Mouse (Mus musculus): ENCODE results near the gene Cav2. TPM values are rescaled to one million over a fixed set of nuclear protein-coding genes. Genes with fewer than 3 reads are reported as not detected.

Gene Cav2
- polyA plus RNA-seq (2011; ENCODE audit: insufficient read depth, insufficient read length, low read depth, missing spikeins), result 4.7 and 6.4 TPM in 2 replicates

GRCm38 (mm10) chr6:17280939-17281756 is at the start of gene Cav2:
TSS of gene Cav2 (plus strand) at chr6:17281185.
- Histone ChIP-seq H3K36me3 (ENCODE audit: control insufficient read depth, insufficient read depth, low read length, poor library complexity, severe bottlenecking) (no peaks in the 10 kb centered on the region), H3K9me3 (replicated peaks; ENCODE audit: control insufficient read depth, insufficient read depth, low read length, poor library complexity, severe bottlenecking) (no peaks in the 10 kb centered on the region), H3K27me3 (ENCODE audit: control insufficient read depth, insufficient read depth, low read length, poor library complexity, severe bottlenecking) (0 out of 2 replicates have a peak, but pooled peaks cover 3% of the 10 kb centered on the region), H3K4me3 (ENCODE audit: low read depth, low read length) (peak within 1 kb of the TSS; percentile 50), H3K4me1 (ENCODE audit: control insufficient read depth, insufficient read depth, low read length) (no peaks in the 10 kb centered on the region), H3K27ac (ENCODE audit: insufficient read depth, low read length) (no peak within 1 kb of the TSS), H3K9ac (ENCODE audit: low read depth, poor library complexity, severe bottlenecking) (no peak within 1 kb of the TSS)
- TF ChIP-seq POLR2A (IDR thresholded peaks at IDR 0.05; ENCODE audit: insufficient read depth, low read length) (no peak), EP300 (IDR thresholded peaks at IDR 0.05; ENCODE audit: insufficient read depth, low read depth, low read length) (peak; percentile 33; the same call in 1 of the 2 replicates)

DNA sequence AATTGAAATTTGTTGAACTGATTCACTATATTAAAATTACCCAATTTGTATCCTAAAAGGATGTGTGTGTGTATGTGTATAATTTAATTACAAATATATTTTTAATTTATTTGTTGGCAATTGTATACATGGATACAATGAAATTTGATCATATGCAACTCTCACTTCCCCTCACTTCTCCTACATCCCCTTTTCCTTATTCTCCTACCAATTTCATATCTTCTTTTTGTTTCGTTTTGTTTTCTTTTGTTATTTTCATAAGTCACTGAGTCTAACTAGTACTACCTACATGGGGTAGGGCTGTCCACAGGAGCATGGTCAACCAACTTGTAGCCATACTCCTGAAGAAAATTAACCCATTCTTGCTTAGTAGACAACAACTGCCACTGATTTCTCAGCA is 41.3 kb upstream of the Cav2 start:
- no peaks in the 10 kb centered on the region for H3K4me1 ChIP-seq (ENCODE audit: control insufficient read depth, insufficient read depth, low read length)
- H3K27ac ChIP-seq (ENCODE audit: insufficient read depth, low read length), result no peak overlapping the region
- H3K36me3 ChIP-seq (ENCODE audit: control insufficient read depth, insufficient read depth, low read length, poor library complexity, severe bottlenecking), result no peaks in the 10 kb centered on the region
- no peaks in the 10 kb centered on the region for H3K9me3 ChIP-seq (replicated peaks; ENCODE audit: control insufficient read depth, insufficient read depth, low read length, poor library complexity, severe bottlenecking)
- no peaks in the 10 kb centered on the region for H3K27me3 ChIP-seq (ENCODE audit: control insufficient read depth, insufficient read depth, low read length, poor library complexity, severe bottlenecking)
- H3K4me3 ChIP-seq (ENCODE audit: low read depth, low read length), result no peak overlapping the region
- no peak overlapping the region for H3K9ac ChIP-seq (ENCODE audit: low read depth, poor library complexity, severe bottlenecking)
- TF ChIP-seq EP300 (IDR thresholded peaks at IDR 0.05; ENCODE audit: insufficient read depth, low read depth, low read length) (no peak), POLR2A (IDR thresholded peaks at IDR 0.05; ENCODE audit: insufficient read depth, low read length) (no peak), CTCF (IDR thresholded peaks at IDR 0.05; ENCODE audit: low read depth, low read length) (no peak)

GRCm38 (mm10) chr6:17241013-17241412 is 40.0 kb upstream of the Cav2 start:
- Histone ChIP-seq H3K4me3 (ENCODE audit: low read depth, low read length) (no peak overlapping the region), H3K27me3 (ENCODE audit: control insufficient read depth, insufficient read depth, low read length, poor library complexity, severe bottlenecking) (no peaks in the 10 kb centered on the region), H3K9ac (ENCODE audit: low read depth, poor library complexity, severe bottlenecking) (no peak overlapping the region), H3K4me1 (ENCODE audit: control insufficient read depth, insufficient read depth, low read length) (no peaks in the 10 kb centered on the region), H3K36me3 (ENCODE audit: control insufficient read depth, insufficient read depth, low read length, poor library complexity, severe bottlenecking) (no peaks in the 10 kb centered on the region), H3K27ac (ENCODE audit: insufficient read depth, low read length) (no peak overlapping the region), H3K9me3 (replicated peaks; ENCODE audit: control insufficient read depth, insufficient read depth, low read length, poor library complexity, severe bottlenecking) (no peaks in the 10 kb centered on the region)
- TF ChIP-seq POLR2A (IDR thresholded peaks at IDR 0.05; ENCODE audit: insufficient read depth, low read length) (no peak), EP300 (IDR thresholded peaks at IDR 0.05; ENCODE audit: insufficient read depth, low read depth, low read length) (no peak), CTCF (IDR thresholded peaks at IDR 0.05; ENCODE audit: low read depth, low read length) (no peak)

DNA sequence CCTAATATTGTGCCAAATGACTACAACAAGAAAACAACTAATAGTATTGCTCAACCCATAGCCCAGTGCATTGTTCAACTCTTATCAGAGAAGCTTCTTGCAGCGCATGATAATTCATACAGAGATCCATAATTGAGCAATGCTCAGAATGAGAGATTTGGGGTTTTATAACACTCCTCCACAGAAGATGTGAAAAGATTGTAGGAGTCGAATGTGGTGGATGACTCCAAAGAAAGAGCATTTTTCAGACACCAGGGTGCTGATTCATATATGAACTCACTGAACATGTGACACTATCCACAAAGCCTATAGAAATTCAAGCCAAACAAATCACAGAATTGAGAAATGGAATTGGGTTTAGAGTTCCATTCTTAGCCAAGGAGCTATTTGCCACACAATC is 34.0 kb upstream of the Cav2 start:
- Histone ChIP-seq H3K36me3 (ENCODE audit: control insufficient read depth, insufficient read depth, low read length, poor library complexity, severe bottlenecking) (no peaks in the 10 kb centered on the region), H3K4me3 (ENCODE audit: low read depth, low read length) (no peak overlapping the region), H3K4me1 (ENCODE audit: control insufficient read depth, insufficient read depth, low read length) (no peaks in the 10 kb centered on the region), H3K27me3 (ENCODE audit: control insufficient read depth, insufficient read depth, low read length, poor library complexity, severe bottlenecking) (no peaks in the 10 kb centered on the region), H3K9ac (ENCODE audit: low read depth, poor library complexity, severe bottlenecking) (no peak overlapping the region), H3K27ac (ENCODE audit: insufficient read depth, low read length) (no peak overlapping the region), H3K9me3 (replicated peaks; ENCODE audit: control insufficient read depth, insufficient read depth, low read length, poor library complexity, severe bottlenecking) (no peaks in the 10 kb centered on the region)
- TF ChIP-seq EP300 (IDR thresholded peaks at IDR 0.05; ENCODE audit: insufficient read depth, low read depth, low read length) (no peak), CTCF (IDR thresholded peaks at IDR 0.05; ENCODE audit: low read depth, low read length) (no peak), POLR2A (IDR thresholded peaks at IDR 0.05; ENCODE audit: insufficient read depth, low read length) (no peak)

DNA sequence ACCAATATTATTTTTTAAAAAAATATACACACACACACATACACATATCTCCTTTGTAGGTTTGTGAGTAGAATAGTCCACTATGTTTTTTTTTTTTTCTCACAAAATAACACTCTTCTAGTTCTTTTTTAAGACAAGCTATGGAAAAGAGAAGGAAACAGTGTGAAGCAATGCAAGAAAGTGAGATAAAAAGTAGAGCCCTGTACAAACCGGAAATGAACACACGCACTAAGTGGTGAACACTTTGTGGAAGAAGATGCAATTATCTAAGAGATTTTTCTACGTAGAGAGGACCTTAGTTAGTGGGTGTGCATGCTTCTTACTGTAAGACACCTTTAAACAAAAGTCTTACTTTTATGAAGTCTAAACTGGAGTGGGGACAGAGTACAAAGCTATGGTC is 33.3 kb upstream of the Cav2 start:
- H3K9ac ChIP-seq (ENCODE audit: low read depth, poor library complexity, severe bottlenecking), result no peak overlapping the region
- no peaks in the 10 kb centered on the region for H3K27me3 ChIP-seq (ENCODE audit: control insufficient read depth, insufficient read depth, low read length, poor library complexity, severe bottlenecking)
- no peak overlapping the region for H3K4me3 ChIP-seq (ENCODE audit: low read depth, low read length)
- TF ChIP-seq EP300 (IDR thresholded peaks at IDR 0.05; ENCODE audit: insufficient read depth, low read depth, low read length), result no peak
- TF ChIP-seq POLR2A (IDR thresholded peaks at IDR 0.05; ENCODE audit: insufficient read depth, low read length), result no peak
- no peak for TF ChIP-seq CTCF (IDR thresholded peaks at IDR 0.05; ENCODE audit: low read depth, low read length)
- H3K4me1 ChIP-seq (ENCODE audit: control insufficient read depth, insufficient read depth, low read length), result no peaks in the 10 kb centered on the region
- H3K27ac ChIP-seq (ENCODE audit: insufficient read depth, low read length), result no peak overlapping the region
- no peaks in the 10 kb centered on the region for H3K9me3 ChIP-seq (replicated peaks; ENCODE audit: control insufficient read depth, insufficient read depth, low read length, poor library complexity, severe bottlenecking)
- H3K36me3 ChIP-seq (ENCODE audit: control insufficient read depth, insufficient read depth, low read length, poor library complexity, severe bottlenecking), result no peaks in the 10 kb centered on the region

DNA sequence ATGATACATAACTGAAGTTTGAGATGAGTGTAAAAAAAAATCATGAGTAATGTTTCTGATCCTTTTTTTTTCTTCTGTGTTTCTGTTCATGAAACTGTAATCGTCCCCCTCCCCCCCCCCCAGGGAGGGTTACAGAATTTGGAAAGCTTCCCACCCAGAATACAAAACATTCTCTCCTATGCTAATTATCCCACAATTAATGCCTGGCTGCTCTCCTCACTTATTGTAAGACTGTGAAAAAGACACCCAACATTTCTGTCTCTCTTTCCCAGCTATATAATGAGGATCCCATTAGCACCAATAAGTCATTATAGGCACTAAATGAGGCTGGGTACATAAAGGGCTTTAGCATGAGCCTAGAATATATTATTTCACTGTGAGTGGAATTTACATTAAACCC is 32.7 kb upstream of the Cav2 start:
- H3K9me3 ChIP-seq (replicated peaks; ENCODE audit: control insufficient read depth, insufficient read depth, low read length, poor library complexity, severe bottlenecking), result no peaks in the 10 kb centered on the region
- H3K4me1 ChIP-seq (ENCODE audit: control insufficient read depth, insufficient read depth, low read length), result no peaks in the 10 kb centered on the region
- TF ChIP-seq CTCF (IDR thresholded peaks at IDR 0.05; ENCODE audit: low read depth, low read length) (no peak), EP300 (IDR thresholded peaks at IDR 0.05; ENCODE audit: insufficient read depth, low read depth, low read length) (no peak), POLR2A (IDR thresholded peaks at IDR 0.05; ENCODE audit: insufficient read depth, low read length) (no peak)

More for the DNA sequence above, 32.7 kb upstream of the Cav2 start:
- no peak overlapping the region for H3K27ac ChIP-seq (ENCODE audit: insufficient read depth, low read length)
- H3K27me3 ChIP-seq (ENCODE audit: control insufficient read depth, insufficient read depth, low read length, poor library complexity, severe bottlenecking), result no peaks in the 10 kb centered on the region
- no peaks in the 10 kb centered on the region for H3K36me3 ChIP-seq (ENCODE audit: control insufficient read depth, insufficient read depth, low read length, poor library complexity, severe bottlenecking)
- H3K9ac ChIP-seq (ENCODE audit: low read depth, poor library complexity, severe bottlenecking), result no peak overlapping the region
- H3K4me3 ChIP-seq (ENCODE audit: low read depth, low read length), result no peak overlapping the region
